Mouse (Mus musculus) liver, postnatal 0 days (tissue): Measurements from ENCODE around the gene Btnl1.

ENCODE experiments used
- CTCF ChIP-seq: sonication (generic); IDR thresholded peaks from 2 replicates; pipeline ENCODE4 v1.5.1; 2016; ENCODE audit warnings: antibody characterized with exemption, low read depth
- EP300 ChIP-seq: IDR thresholded peaks from 2 replicates; pipeline ENCODE4 v1.6.1; 2016; ENCODE audit warnings: antibody characterized with exemption, low read depth, mild to moderate bottlenecking

- no peak for TF ChIP-seq CTCF
- TF ChIP-seq EP300, result no peak
These were observed 22.4 kb upstream of the Btnl1 start, which contains the start of gene Btnl2 for GRCm38 (mm10) chr17:34354539-34354938.
